Mouse (Mus musculus) heart, adult 9 months (tissue): ENCODE data around the gene Kcnh2.

ENCODE experiments used
- DNase-seq, 2 experiments: peaks; one replicate each; pipeline ENCODE4 v3.0.0; 2022; ENCODE audit warnings: low spot score in 2 of 2

The Kcnh2 gene

GRCm38 (mm10) chr5:24347186-24347875 is 4.1 kb downstream of the Kcnh2 start:
- DNase-seq, result no peak

GRCm38 (mm10) chr5:24346313-24346712 is 5.1 kb downstream of the Kcnh2 start:
- DNase-seq, result no peak

GRCm38 (mm10) chr5:24344477-24345051 is 6.8 kb downstream of the Kcnh2 start:
- no peak for DNase-seq

- no peak for DNase-seq
These were observed 7.4 kb downstream of the Kcnh2 start for GRCm38 (mm10) chr5:24343977-24344436.

- no peak for DNase-seq
These were observed 8.0 kb downstream of the Kcnh2 start for GRCm38 (mm10) chr5:24343379-24343778.

- DNase-seq, result no peak
These were observed 8.4 kb downstream of the Kcnh2 start for GRCm38 (mm10) chr5:24342966-24343365.

GRCm38 (mm10) chr5:24342205-24342963 is 9.0 kb downstream of the Kcnh2 start:
- DNase-seq, result no peak

GRCm38 (mm10) chr5:24337821-24338220 is 13.6 kb downstream of the Kcnh2 start:
- no peak for DNase-seq

GRCm38 (mm10) chr5:24337366-24337765 is 14.0 kb downstream of the Kcnh2 start:
- peak; percentile 78 to 81 for DNase-seq

- peak in 1 of 2 experiments; percentile 43 for DNase-seq
These were observed 15.4 kb downstream of the Kcnh2 start for GRCm38 (mm10) chr5:24335888-24336511.

GRCm38 (mm10) chr5:24334749-24335148 is 16.7 kb downstream of the Kcnh2 start:
- no peak for DNase-seq

- no peak for DNase-seq
These were observed 19.0 kb downstream of the Kcnh2 start for GRCm38 (mm10) chr5:24332401-24332800.

GRCm38 (mm10) chr5:24329965-24330298 is 21.5 kb downstream of the Kcnh2 start:
- no peak for DNase-seq

- peak; percentile 77 to 82 for DNase-seq
These were observed 22.0 kb downstream of the Kcnh2 start for GRCm38 (mm10) chr5:24329212-24329964.

- DNase-seq, result no peak
These were observed 22.6 kb downstream of the Kcnh2 start for GRCm38 (mm10) chr5:24328813-24329211.

GRCm38 (mm10) chr5:24326842-24327417 is 24.5 kb downstream of the Kcnh2 start:
- peak in 1 of 2 experiments; percentile 49 for DNase-seq

- no peak for DNase-seq
These were observed 25.1 kb downstream of the Kcnh2 start for GRCm38 (mm10) chr5:24326166-24326841.

- no peak for DNase-seq
These were observed 26.2 kb downstream of the Kcnh2 start for GRCm38 (mm10) chr5:24325251-24325650.

- DNase-seq, result no peak
These were observed 29.4 kb downstream of the Kcnh2 start for GRCm38 (mm10) chr5:24321711-24322682.
